Mouse (Mus musculus): Measurements from ENCODE around the gene Mthfsd. TPM values are rescaled to one million over a fixed set of nuclear protein-coding genes. Genes with fewer than 3 reads are reported as not detected.

Mthfsd gene
- polyA plus RNA-seq, 1 experiment from 2014 or later: 63.7 TPM

DNA sequence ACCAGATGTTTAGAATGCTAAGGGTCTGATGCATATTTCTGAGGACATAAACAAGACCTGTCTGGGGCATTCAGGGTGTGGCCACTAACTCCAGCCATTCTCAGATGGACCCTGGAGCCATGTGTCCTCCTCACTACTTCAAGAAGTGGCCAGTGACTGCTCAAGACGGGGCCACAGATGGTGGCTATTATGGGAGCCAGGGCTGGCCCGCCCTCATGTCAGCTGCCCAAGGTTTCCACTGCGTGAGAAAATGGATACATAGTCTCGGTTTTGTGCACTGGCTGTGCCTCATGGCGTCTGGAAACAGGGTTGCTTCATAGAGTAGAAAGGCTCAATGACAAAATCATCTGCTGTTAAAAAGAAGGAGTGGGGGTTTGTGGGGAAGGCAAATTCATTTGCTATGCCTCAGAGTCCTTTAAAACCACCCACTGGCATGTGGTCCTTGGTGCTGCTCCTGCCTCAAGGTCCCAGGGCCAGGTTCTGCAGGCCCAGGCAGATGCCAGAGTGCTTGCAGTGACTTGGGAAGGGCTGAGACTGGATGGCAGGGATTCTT, 24.8 kb upstream of the Mthfsd start:
- Histone ChIP-seq H3K4me1 (ENCODE audit: control insufficient read depth, insufficient read depth, low read length) (peaks cover 6% of the 10 kb centered on the region), H3K4me2 (ENCODE audit: low read depth) (no peak overlapping the region), H3K9me3 (ENCODE audit: control insufficient read depth, low read length) (0 out of 2 replicates have a peak, but pooled peaks cover 3% of the 10 kb centered on the region), H3K9ac (ENCODE audit: low read length) (no peak overlapping the region), H3K27me3 (ENCODE audit: control insufficient read depth, insufficient read depth, low read length) (peaks cover 27% of the 10 kb centered on the region), H3K4me3 (ENCODE audit: low read depth, low read length) (no peak overlapping the region), H3K36me3 (ENCODE audit: control insufficient read depth, insufficient read depth, low read length) (no peaks in the 10 kb centered on the region), H3K27ac (ENCODE audit: low read depth, low read length) (no peak overlapping the region)
- DNase-seq (ENCODE audit: low spot score) (no peak), ATAC-seq (ENCODE audit: insufficient read depth, low FRiP score, low TSS enrichment) (no peak)
- WGBS: 56% methylated on average over 5 of the region's 5 CpGs

DNA sequence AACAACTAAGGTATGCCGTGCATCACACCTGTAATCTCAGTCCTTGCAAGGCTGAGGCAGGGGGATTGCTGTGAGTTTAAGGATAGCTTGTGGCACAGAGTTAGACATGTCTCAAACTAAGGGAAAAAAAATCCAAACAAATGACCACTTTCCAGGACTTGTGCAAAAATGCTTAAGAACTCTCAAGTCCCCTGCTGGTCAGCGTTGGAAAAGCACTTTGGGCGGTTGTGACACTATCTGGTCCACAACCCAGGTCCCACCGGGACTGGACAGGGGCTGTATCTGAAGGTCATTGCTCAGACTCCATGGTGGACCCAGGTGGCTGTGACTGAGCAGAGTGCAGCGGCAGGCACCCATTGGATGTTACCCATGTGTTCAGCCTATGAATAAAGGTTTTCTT, 22.3 kb upstream of the Mthfsd start:
- Histone ChIP-seq H3K4me2 (ENCODE audit: low read depth) (no peak overlapping the region), H3K9me3 (ENCODE audit: control insufficient read depth, low read length) (no peaks in the 10 kb centered on the region), H3K9ac (ENCODE audit: low read length) (no peak overlapping the region), H3K27ac (ENCODE audit: low read depth, low read length) (no peak overlapping the region), H3K36me3 (ENCODE audit: control insufficient read depth, insufficient read depth, low read length) (no peaks in the 10 kb centered on the region), H3K27me3 (ENCODE audit: control insufficient read depth, insufficient read depth, low read length) (peaks cover 51% of the 10 kb centered on the region), H3K4me1 (ENCODE audit: control insufficient read depth, insufficient read depth, low read length) (peaks cover 8% of the 10 kb centered on the region), H3K4me3 (ENCODE audit: low read depth, low read length) (no peak overlapping the region)
- DNase-seq (ENCODE audit: low spot score) (peak; percentile 57), ATAC-seq (ENCODE audit: insufficient read depth, low FRiP score, low TSS enrichment) (no peak)
- WGBS: 34% methylated on average over 5 of the region's 5 CpGs

DNA sequence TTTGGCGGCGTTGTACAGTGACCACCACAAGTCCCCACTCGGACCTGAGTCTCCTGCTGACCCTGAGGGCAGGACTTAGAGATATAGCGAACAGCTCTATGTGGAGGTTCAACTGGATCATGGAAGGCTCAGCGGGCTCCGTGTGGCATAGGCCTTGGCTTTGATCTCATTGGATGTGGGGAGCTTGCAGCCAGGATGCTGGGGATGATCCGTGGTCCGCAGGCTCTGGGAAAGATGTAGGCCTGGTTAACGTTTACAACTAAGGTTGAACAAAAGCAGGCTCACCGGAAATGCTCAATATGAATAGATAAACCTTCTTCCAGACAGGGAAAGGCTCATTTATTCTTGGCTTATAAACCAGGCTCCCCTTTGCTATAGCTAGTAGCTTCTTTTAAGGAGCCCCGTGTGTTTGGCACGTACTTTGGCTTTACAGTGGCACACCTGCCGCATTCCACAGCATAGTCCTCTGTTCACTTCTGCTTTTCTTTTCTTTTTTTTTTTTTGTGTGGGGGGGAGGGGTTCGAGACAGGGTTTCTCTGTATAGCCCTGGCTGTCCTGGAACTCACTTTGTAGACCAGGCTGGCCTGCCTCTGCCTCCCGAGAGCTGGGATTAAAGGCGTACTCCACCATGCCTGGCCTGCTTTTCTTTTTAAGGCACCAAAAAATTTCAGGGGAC, 21.2 kb upstream of the Mthfsd start:
- peaks cover 62% of the 10 kb centered on the region for H3K27me3 ChIP-seq (ENCODE audit: control insufficient read depth, insufficient read depth, low read length)
- H3K4me1 ChIP-seq (ENCODE audit: control insufficient read depth, insufficient read depth, low read length): peaks cover 8% of the 10 kb centered on the region
- no peak overlapping the region for H3K4me3 ChIP-seq (ENCODE audit: low read depth, low read length)
- 17% methylated on average over 16 of the region's 16 CpGs for WGBS
- ATAC-seq (ENCODE audit: insufficient read depth, low FRiP score, low TSS enrichment) (no peak), DNase-seq (ENCODE audit: low spot score) (no peak)
- no peak overlapping the region for H3K9ac ChIP-seq (ENCODE audit: low read length)
- no peaks in the 10 kb centered on the region for H3K36me3 ChIP-seq (ENCODE audit: control insufficient read depth, insufficient read depth, low read length)
- no peaks in the 10 kb centered on the region for H3K9me3 ChIP-seq (ENCODE audit: control insufficient read depth, low read length)
- H3K4me2 ChIP-seq (ENCODE audit: low read depth): no peak overlapping the region
- no peak overlapping the region for H3K27ac ChIP-seq (ENCODE audit: low read depth, low read length)

DNA sequence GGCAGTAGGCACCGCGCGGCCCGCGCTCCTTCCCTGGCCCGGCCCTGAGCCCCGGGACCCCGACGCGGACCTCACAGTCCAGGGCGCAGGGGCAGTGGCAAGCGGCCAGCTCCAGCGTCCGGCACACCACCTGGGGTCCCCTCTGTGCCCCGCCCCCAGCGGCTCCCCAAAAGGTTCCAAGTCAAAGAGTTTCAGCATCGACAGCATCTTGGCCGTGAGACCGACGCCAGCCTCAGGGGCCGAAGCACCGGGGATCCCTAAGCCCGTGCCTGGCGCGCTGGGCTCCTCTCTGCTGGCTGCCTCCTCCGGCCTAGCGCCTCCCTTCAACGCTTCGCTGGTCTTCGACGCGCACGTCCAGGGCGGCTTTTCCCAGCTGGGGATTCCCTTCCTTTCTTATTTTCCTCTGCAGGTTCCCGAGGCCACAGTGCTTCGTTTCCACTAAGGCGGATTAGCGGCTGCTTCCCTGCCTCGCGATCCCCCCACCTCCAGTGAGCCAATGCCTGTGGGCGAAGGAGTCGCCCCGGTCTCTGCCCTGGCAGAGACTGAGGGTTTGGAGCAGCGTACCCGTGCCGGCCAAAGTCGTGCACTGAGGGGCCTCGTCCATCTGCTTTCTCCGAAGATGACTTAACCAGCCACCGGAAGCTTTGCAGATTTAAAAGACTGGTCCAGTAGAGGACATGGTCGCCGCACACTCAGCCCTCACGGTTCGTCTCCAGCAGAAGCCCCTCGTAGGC, 20.5 kb upstream of the Mthfsd start:
- DNase-seq (ENCODE audit: low spot score): peak; percentile 44
- WGBS: 2% methylated on average over 52 of the region's 55 CpGs
- H3K27ac ChIP-seq (ENCODE audit: low read depth, low read length): no peak overlapping the region
- peaks cover 67% of the 10 kb centered on the region for H3K27me3 ChIP-seq (ENCODE audit: control insufficient read depth, insufficient read depth, low read length)
- H3K4me2 ChIP-seq (ENCODE audit: low read depth): peak overlapping the region; percentile 22
- peak overlapping the region; percentile 32; the same call in 1 of the 2 replicates for H3K9ac ChIP-seq (ENCODE audit: low read length)
- H3K4me1 ChIP-seq (ENCODE audit: control insufficient read depth, insufficient read depth, low read length): peaks cover 8% of the 10 kb centered on the region
- no peaks in the 10 kb centered on the region for H3K36me3 ChIP-seq (ENCODE audit: control insufficient read depth, insufficient read depth, low read length)
- H3K4me3 ChIP-seq (ENCODE audit: low read depth, low read length): peak overlapping the region; percentile 19
- no peaks in the 10 kb centered on the region for H3K9me3 ChIP-seq (ENCODE audit: control insufficient read depth, low read length)
- ATAC-seq (ENCODE audit: insufficient read depth, low FRiP score, low TSS enrichment): no peak

DNA sequence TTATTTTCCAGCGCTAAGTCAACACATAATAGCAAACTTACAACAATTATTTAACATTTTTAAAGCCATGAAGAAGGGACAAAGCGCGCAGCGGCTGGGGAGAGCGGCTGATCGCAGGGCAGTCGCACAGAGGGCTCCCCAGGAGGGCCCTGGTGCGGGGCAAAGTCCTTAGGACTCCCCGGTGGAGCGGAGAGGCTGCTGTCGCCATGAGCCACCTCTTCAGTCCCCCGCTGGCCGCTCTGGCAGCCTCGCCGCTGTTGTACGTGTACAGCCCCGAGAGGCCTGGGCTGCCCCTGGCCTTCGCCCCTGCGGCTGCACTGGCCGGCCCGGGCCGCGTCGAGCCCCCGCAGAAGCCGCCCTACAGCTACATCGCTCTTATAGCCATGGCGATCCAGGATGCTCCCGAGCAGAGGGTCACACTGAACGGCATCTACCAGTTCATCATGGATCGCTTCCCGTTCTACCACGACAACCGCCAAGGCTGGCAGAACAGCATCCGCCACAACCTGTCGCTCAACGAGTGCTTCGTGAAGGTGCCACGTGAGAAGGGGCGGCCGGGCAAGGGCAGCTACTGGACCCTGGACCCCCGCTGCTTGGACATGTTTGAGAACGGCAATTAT, 19.7 kb upstream of the Mthfsd start, which contains the start of gene Foxl1:
Gene Foxl1 (plus strand): TSS at position 185 of the 620 bp plus-strand sequence.
- H3K4me3 ChIP-seq (ENCODE audit: low read depth, low read length): peak within 1 kb of the TSS; percentile 19
- H3K4me2 ChIP-seq (ENCODE audit: low read depth): peak within 1 kb of the TSS; percentile 22
- no peaks in the 10 kb centered on the region for H3K36me3 ChIP-seq (ENCODE audit: control insufficient read depth, insufficient read depth, low read length)
- H3K9me3 ChIP-seq (ENCODE audit: control insufficient read depth, low read length): no peaks in the 10 kb centered on the region
- H3K27ac ChIP-seq (ENCODE audit: low read depth, low read length): no peak within 1 kb of the TSS
- ATAC-seq (ENCODE audit: insufficient read depth, low FRiP score, low TSS enrichment) (no peak), DNase-seq (ENCODE audit: low spot score) (peak; percentile 36)
- peak within 1 kb of the TSS; percentile 32; the same call in 1 of the 2 replicates for H3K9ac ChIP-seq (ENCODE audit: low read length)
- H3K4me1 ChIP-seq (ENCODE audit: control insufficient read depth, insufficient read depth, low read length): peaks cover 8% of the 10 kb centered on the region
- under 1% methylated on average over 42 of the region's 43 CpGs for WGBS
- peaks cover 75% of the 10 kb centered on the region for H3K27me3 ChIP-seq (ENCODE audit: control insufficient read depth, insufficient read depth, low read length)

DNA sequence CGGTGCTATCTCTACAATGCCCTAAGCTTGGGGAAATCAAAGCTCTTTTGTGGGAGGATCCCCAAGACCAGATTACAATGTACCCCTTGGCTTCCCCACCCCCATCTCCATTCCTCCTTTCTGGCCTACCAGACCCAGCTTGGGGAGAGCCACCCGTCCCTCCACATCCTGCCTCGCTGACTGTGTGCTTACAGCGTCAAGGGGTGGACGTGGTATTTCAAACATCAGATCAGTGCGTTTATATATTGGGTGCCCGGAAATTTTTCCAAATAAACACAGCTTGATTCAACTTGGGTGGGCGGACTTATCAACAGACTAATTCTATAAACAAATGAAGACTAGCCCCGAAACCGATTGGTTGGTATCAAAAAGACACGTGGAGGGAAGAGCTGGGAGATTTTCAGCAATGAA, 19.1 kb upstream of the Mthfsd start:
- Histone ChIP-seq H3K36me3 (ENCODE audit: control insufficient read depth, insufficient read depth, low read length) (no peaks in the 10 kb centered on the region), H3K4me3 (ENCODE audit: low read depth, low read length) (no peak overlapping the region), H3K27ac (ENCODE audit: low read depth, low read length) (no peak overlapping the region), H3K27me3 (ENCODE audit: control insufficient read depth, insufficient read depth, low read length) (peaks cover 81% of the 10 kb centered on the region), H3K4me1 (ENCODE audit: control insufficient read depth, insufficient read depth, low read length) (peaks cover 8% of the 10 kb centered on the region), H3K9me3 (ENCODE audit: control insufficient read depth, low read length) (no peaks in the 10 kb centered on the region), H3K4me2 (ENCODE audit: low read depth) (no peak overlapping the region), H3K9ac (ENCODE audit: low read length) (no peak overlapping the region)
- 4% methylated on average over 11 of the region's 11 CpGs for WGBS
- ATAC-seq (ENCODE audit: insufficient read depth, low FRiP score, low TSS enrichment): no peak
- no peak for DNase-seq (ENCODE audit: low spot score)

DNA sequence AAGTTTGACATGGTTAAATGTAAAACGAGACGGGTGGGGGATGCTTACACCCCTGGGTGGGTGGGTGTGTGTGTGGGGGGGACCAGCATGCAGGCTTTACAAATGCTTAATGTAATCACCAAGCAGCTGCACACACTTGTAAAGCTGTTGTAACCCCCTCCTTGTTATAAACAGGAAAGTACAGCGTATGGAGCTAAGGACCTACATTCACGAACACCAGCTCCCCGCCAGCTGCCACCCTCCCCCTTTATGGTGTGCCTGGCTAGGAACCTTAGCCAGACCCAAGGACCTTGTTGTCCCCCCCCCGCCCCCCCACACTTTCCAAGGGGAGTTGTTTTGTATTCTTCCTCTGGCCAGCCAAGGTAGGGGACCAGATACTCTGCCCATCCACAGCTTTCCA, 18.5 kb upstream of the Mthfsd start:
- ATAC-seq (ENCODE audit: insufficient read depth, low FRiP score, low TSS enrichment) (no peak), DNase-seq (ENCODE audit: low spot score) (no peak)
- no peak overlapping the region for H3K27ac ChIP-seq (ENCODE audit: low read depth, low read length)
- no peak overlapping the region for H3K9ac ChIP-seq (ENCODE audit: low read length)
- H3K4me2 ChIP-seq (ENCODE audit: low read depth): no peak overlapping the region
- H3K36me3 ChIP-seq (ENCODE audit: control insufficient read depth, insufficient read depth, low read length): no peaks in the 10 kb centered on the region
- WGBS: 3% methylated on average over 6 of the region's 6 CpGs
- no peaks in the 10 kb centered on the region for H3K9me3 ChIP-seq (ENCODE audit: control insufficient read depth, low read length)
- H3K27me3 ChIP-seq (ENCODE audit: control insufficient read depth, insufficient read depth, low read length): peaks cover 87% of the 10 kb centered on the region
- peaks cover 8% of the 10 kb centered on the region for H3K4me1 ChIP-seq (ENCODE audit: control insufficient read depth, insufficient read depth, low read length)
- H3K4me3 ChIP-seq (ENCODE audit: low read depth, low read length): no peak overlapping the region

DNA sequence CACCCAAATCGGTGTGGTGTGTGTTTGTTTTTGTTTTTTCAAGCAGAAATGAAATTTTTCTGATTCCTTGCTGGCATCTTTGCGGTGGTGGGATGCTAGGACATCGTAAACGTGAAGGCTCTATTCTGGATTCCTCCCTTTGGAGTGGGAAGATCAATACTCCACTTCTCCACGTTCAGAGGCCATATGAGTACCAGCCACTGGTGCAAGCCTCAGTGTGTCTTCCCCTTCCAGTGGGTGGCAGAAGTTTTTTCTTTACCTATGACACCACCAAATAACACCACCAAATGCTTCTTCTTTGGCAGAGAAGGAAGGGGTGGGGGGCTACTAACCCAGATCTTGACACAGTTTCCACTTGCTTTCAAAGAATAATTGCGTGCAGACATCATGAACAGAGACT, 18.0 kb upstream of the Mthfsd start:
- 6% methylated on average over 6 of the region's 6 CpGs for WGBS
- Histone ChIP-seq H3K4me2 (ENCODE audit: low read depth) (peak overlapping the region; percentile 50; the same call in 1 of the 2 replicates), H3K27ac (ENCODE audit: low read depth, low read length) (no peak overlapping the region), H3K27me3 (ENCODE audit: control insufficient read depth, insufficient read depth, low read length) (peaks cover 91% of the 10 kb centered on the region), H3K36me3 (ENCODE audit: control insufficient read depth, insufficient read depth, low read length) (no peaks in the 10 kb centered on the region), H3K9ac (ENCODE audit: low read length) (no peak overlapping the region), H3K4me3 (ENCODE audit: low read depth, low read length) (no peak overlapping the region), H3K9me3 (ENCODE audit: control insufficient read depth, low read length) (no peaks in the 10 kb centered on the region), H3K4me1 (ENCODE audit: control insufficient read depth, insufficient read depth, low read length) (peaks cover 8% of the 10 kb centered on the region)
- ATAC-seq (ENCODE audit: insufficient read depth, low FRiP score, low TSS enrichment): no peak
- no peak for DNase-seq (ENCODE audit: low spot score)
